Mouse (Mus musculus) hindbrain, embryonic 14.5 days (tissue): ENCODE results near the gene Mcm3ap. TPM values are rescaled to one million over a fixed set of nuclear protein-coding genes. Genes with fewer than 3 reads are reported as not detected.
A peak's percentile ranks its signal among the peaks of the same experiment; 100 is the strongest.

Experiments
- ATAC-seq: fragments of 200-750 bp; cut with Nextera tagmentation; 2 replicates; pipeline ENCODE4 v1.8.0; 2017; ENCODE audit warnings: moderate number of reproducible peaks, mild to moderate bottlenecking, moderate TSS enrichment, moderate library complexity; ENCODE audit not compliant: low FRiP score
- DNase-seq: peaks from one replicate; pipeline ENCODE4 v3.0.0-alpha.2; 2015; ENCODE audit warnings: low spot score
- H3K27ac ChIP-seq: fragments of 300-500 bp; sonication (generic); 2 replicates; pipeline ENCODE4 v1.5.1; 2014; ENCODE audit warnings: mild to moderate bottlenecking, moderate library complexity
- H3K27me3 ChIP-seq: fragments of 300-500 bp; sonication (generic); 2 replicates; pipeline ENCODE4 v1.6.1; 2014; ENCODE audit warnings: mild to moderate bottlenecking, low read length, mixed read lengths; ENCODE audit not compliant: control insufficient read depth, insufficient read depth
- H3K36me3 ChIP-seq: fragments of 300-500 bp; sonication (generic); replicated peaks from 2 replicates; pipeline ENCODE4 v1.6.1; 2014; ENCODE audit not compliant: control insufficient read depth, insufficient read depth
- H3K4me1 ChIP-seq: fragments of 300-500 bp; sonication (generic); replicated peaks from 2 replicates; pipeline ENCODE4 v1.6.1; 2014; ENCODE audit warnings: antibody characterized with exemption, low read length, mixed read lengths; ENCODE audit not compliant: control insufficient read depth, insufficient read depth
- H3K4me2 ChIP-seq: fragments of 300-500 bp; sonication (generic); replicated peaks from 2 replicates; pipeline ENCODE4 v1.6.1; 2014; ENCODE audit warnings: mild to moderate bottlenecking, moderate library complexity
- H3K4me3 ChIP-seq: fragments of 300-500 bp; sonication (generic); replicated peaks from 2 replicates; pipeline ENCODE4 v1.5.1; 2014; ENCODE audit warnings: mild to moderate bottlenecking, low read length
- H3K9ac ChIP-seq: fragments of 300-500 bp; sonication (generic); 2 replicates; pipeline ENCODE4 v1.6.1; 2014
- H3K9me3 ChIP-seq: fragments of 300-500 bp; sonication (generic); 2 replicates; pipeline ENCODE4 v1.6.1; 2016; ENCODE audit warnings: low read length; ENCODE audit not compliant: control insufficient read depth
- WGBS: fragments of 180-500 bp; shearing (Covaris S2); extraction: QIAGEN DNeasy Blood & Tissue Kit; methylation state at CpG from one replicate; pipeline ENCODE4 v1.1.7; 2014; 5-methylcytosine and 5-hydroxymethylcytosine counted together
- polyA plus RNA-seq: library from polyadenylated mRNA; unstranded; fragments of >200 nt; fragmentation: Nextera tagmentation; extraction: Ambion mirVana; gene quantifications from 2 replicates; pipeline ENCODE4 v1.2.1, GENCODE M21; 2014

Mcm3ap gene
- polyA plus RNA-seq, 1 experiment from 2014 or later = 67.4 TPM

DNA sequence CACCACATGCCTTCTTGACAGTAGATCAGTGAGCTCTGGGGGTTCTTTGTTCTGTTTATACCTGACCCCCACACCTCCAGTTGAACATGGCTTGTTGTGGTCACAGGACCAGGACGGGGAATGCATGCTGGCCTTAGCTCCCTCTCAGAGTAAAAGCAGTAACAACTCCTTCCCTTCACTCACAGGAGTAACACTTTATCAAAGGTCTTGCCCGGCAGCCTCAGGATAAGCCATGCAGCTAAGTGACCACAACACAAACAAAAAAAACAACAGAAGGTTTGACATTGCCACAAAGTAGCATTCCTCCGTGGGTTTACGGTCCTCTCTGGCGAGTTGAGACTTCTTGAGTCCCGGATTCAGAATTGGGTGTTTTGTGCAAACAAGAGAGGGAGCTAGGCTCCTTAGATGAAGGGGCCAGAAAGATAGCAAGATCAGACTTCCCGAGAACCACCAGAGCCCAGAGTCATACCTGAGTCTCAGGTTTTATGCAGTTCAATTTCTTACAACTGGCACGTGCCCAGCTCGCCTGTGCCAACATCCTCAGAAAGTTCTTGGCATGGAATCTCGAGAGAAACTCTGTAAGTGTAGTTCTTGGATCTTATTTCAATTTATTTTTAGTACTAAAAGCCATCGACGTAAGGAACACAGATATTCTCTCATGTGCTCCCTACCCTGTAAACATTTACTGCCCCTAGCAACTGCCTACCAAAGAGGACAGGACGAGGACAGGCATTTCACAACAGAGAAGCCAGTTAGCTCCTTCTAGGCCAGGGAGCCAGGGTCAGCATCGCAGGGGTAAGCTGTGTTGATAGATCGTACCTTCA, 21.1 kb upstream of the Mcm3ap start:
- no peak for ATAC-seq
- no peak overlapping the region for H3K27ac ChIP-seq
- H3K27me3 ChIP-seq = no peaks in the 10 kb centered on the region
- DNase-seq = no peak
- no peak overlapping the region for H3K4me2 ChIP-seq
- H3K4me1 ChIP-seq = peaks cover 6% of the 10 kb centered on the region
- no peaks in the 10 kb centered on the region for H3K36me3 ChIP-seq
- 88% methylated on average over 15 of the region's 15 CpGs for WGBS
- H3K9ac ChIP-seq = no peak overlapping the region
- no peaks in the 10 kb centered on the region for H3K9me3 ChIP-seq
- no peak overlapping the region for H3K4me3 ChIP-seq

DNA sequence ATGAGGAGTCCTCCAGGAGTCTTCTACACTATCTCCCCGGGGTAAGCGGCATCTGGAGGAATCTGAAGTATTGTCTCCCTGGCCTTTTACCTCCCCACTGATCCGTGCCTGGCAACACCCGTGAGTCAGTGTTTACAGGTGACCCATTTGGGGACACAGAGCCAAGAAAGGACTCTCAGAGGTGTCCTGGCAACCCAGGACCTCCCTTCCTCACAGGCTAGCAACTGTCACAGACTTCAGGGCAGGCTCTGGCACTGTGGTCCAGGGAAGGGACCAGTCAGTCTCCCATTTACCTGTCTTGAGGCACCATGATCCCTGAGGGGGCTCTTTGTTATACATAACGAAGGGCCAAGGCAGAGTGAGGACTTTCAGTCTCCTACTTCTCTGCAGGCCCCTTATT, 19.9 kb upstream of the Mcm3ap start, which contains the start of gene 2610028H24Rik:
TSS of gene 2610028H24Rik (plus strand) at position 231 of the 400 bp plus-strand sequence.
- Histone ChIP-seq H3K4me2 (no peak within 1 kb of the TSS), H3K9ac (no peak within 1 kb of the TSS), H3K27me3 (no peaks in the 10 kb centered on the region), H3K4me3 (no peak within 1 kb of the TSS), H3K9me3 (no peaks in the 10 kb centered on the region), H3K36me3 (no peaks in the 10 kb centered on the region), H3K4me1 (no peaks in the 10 kb centered on the region), H3K27ac (no peak within 1 kb of the TSS)
- DNase-seq = no peak
- no peak for ATAC-seq
- WGBS = 58% methylated on average over 5 of the region's 5 CpGs

DNA sequence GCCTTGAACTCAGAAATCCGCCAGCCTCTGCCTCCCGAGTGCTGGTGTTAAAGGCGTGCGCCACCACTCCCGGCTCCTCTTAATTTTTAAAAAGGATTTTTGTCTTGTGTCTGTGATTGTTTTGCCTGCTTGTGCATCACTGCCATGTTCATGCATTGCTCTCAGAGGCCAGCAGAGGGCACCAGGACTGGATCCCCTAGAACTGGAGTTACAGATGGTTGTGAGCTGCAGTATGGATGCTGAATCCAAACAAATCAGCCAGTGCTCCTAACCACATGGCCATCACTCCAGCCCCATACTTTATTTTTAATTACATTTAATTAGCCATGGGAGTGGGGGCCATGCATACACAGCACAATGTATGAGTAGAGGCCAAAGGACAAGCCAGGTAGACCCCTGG, 13.4 kb upstream of the Mcm3ap start:
- ATAC-seq (no peak), DNase-seq (peak; percentile 57)
- Histone ChIP-seq H3K4me3 (no peak overlapping the region), H3K9ac (no peak overlapping the region), H3K36me3 (no peaks in the 10 kb centered on the region), H3K27ac (no peak overlapping the region), H3K4me2 (no peak overlapping the region), H3K4me1 (no peaks in the 10 kb centered on the region), H3K9me3 (no peaks in the 10 kb centered on the region), H3K27me3 (no peaks in the 10 kb centered on the region)
- 65% methylated on average over 5 of the region's 5 CpGs for WGBS

DNA sequence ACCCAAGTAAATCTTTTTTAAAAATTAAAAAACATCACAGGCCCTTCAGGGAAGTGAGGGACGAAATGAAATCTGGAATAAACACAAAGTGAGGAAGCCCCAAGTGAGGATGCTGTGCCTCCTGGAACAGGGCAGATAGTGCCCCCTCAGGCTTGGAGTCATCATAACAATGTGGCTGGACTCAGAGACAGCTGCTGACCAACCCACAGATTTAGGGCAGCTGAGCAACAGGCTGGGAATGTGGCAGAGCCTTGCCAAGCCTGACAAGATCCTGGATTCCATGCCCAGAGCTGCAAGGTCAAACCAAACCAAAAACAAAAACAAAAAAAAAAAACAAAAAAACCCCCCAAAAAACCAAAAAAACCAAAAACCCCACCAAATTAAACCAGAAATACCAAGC, 7.5 kb upstream of the Mcm3ap start:
- DNase-seq (no peak), ATAC-seq (no peak)
- H3K4me2 ChIP-seq = no peak overlapping the region
- H3K4me3 ChIP-seq = no peak overlapping the region
- H3K27me3 ChIP-seq = no peaks in the 10 kb centered on the region
- H3K4me1 ChIP-seq = no peaks in the 10 kb centered on the region
- H3K36me3 ChIP-seq = peaks cover 24% of the 10 kb centered on the region
- WGBS = 100% methylated on average over 1 of the region's 1 CpGs
- no peak overlapping the region for H3K27ac ChIP-seq
- no peaks in the 10 kb centered on the region for H3K9me3 ChIP-seq
- no peak overlapping the region for H3K9ac ChIP-seq

DNA sequence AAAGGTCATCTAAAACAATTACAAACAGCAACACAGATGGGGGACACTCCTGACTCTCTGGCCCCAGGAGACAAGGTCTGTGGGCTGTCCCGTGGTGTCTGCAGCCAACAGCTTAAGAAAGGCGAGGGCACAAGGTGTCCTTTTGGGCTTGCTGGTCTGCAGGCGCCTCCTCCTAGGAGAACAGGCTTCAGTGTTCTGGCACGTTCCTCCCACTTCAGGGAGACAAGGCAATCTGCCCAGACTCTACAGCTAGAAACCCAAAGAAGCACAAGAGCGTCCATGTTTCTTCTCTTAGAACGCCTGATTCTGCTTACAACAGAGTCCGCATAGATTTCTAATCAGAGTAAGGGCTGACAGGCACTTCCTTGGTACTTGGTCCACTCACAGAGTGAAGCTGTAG, 6.4 kb upstream of the Mcm3ap start:
- Histone ChIP-seq H3K4me2 (no peak overlapping the region), H3K9me3 (no peaks in the 10 kb centered on the region), H3K27me3 (no peaks in the 10 kb centered on the region), H3K9ac (no peak overlapping the region), H3K4me3 (no peak overlapping the region), H3K27ac (no peak overlapping the region), H3K36me3 (peaks cover 24% of the 10 kb centered on the region), H3K4me1 (no peaks in the 10 kb centered on the region)
- WGBS = 95% methylated on average over 7 of the region's 7 CpGs
- no peak for DNase-seq
- ATAC-seq = no peak

DNA sequence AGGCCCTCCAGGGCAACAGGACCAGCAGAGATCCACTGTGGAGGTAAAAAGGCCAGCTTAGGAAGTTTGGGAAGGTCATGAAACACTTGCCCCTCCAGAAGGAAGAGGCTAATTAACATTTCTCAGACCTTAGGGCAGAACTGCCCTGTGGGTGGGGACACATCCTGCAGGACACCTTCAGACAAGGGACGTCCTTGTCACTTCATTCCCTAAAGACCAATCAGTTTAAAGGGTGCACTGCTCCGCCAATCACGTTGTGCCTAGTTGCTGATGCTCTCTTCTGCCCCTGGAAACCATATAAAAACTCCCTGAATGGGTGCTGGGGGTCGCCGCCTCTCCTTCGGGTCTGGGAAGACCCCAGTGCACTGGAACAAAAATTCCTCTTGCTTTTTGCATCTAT, 6.0 kb upstream of the Mcm3ap start:
- ATAC-seq (no peak), DNase-seq (no peak)
- no peaks in the 10 kb centered on the region for H3K9me3 ChIP-seq
- no peak overlapping the region for H3K27ac ChIP-seq
- H3K4me3 ChIP-seq = no peak overlapping the region
- no peak overlapping the region for H3K4me2 ChIP-seq
- H3K9ac ChIP-seq = no peak overlapping the region
- no peaks in the 10 kb centered on the region for H3K4me1 ChIP-seq
- WGBS = 92% methylated on average over 6 of the region's 6 CpGs
- H3K27me3 ChIP-seq = no peaks in the 10 kb centered on the region
- peaks cover 24% of the 10 kb centered on the region for H3K36me3 ChIP-seq

DNA sequence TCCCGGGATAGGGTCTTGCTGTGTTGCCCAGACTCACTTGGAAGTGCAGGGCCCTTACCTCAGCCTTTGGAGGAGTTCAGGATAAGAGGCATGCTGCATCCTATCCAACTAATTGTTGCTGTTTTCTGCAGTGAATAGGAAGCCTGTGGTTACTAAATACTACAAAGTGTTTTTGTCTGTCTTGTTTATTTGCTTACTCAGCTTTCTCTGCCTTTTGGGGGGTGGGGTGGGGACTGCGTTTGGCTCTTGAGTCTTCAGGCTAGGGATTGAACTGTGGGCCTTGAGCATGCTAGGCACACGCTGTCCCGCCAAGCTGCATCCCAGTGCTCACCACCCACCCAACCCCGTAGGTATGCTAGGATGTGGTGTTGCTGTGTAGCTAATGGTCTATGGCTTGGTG, 5.0 kb downstream of the Mcm3ap start:
- no peak overlapping the region for H3K27ac ChIP-seq
- ATAC-seq = no peak

DNA sequence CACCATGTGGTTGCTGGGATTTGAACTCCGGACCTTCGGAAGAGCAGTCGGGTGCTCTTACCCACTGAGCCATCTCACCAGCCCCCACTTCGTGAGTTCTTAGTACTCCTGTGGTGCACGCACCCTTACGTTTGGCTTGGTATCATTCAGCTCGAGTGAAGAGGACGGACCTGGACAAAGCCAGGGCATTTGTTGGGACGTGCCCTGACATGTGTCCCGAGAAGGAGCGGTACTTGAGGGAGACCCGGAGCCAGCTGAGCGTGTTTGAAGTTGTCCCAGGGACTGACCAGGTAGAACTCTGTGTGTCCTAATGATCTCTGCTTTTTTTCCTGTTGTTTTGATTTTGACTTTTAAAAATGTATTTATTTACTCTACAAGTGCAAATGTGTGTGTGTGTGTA, 12.1 kb downstream of the Mcm3ap start:
- Histone ChIP-seq H3K36me3 (peaks cover 98% of the 10 kb centered on the region), H3K4me2 (no peak overlapping the region), H3K9me3 (no peaks in the 10 kb centered on the region), H3K27me3 (no peaks in the 10 kb centered on the region), H3K9ac (no peak overlapping the region), H3K27ac (no peak overlapping the region), H3K4me3 (no peak overlapping the region), H3K4me1 (no peaks in the 10 kb centered on the region)
- ATAC-seq = no peak
- DNase-seq = no peak
- 95% methylated on average over 12 of the region's 13 CpGs for WGBS

More for the DNA sequence above, 5.0 kb downstream of the Mcm3ap start:
- Histone ChIP-seq H3K4me1 (0 out of 2 replicates have a peak, but pooled peaks cover 3% of the 10 kb centered on the region), H3K27me3 (no peaks in the 10 kb centered on the region), H3K36me3 (peaks cover 79% of the 10 kb centered on the region), H3K9ac (no peak overlapping the region), H3K4me3 (no peak overlapping the region), H3K4me2 (no peak overlapping the region), H3K9me3 (no peaks in the 10 kb centered on the region)
- 90% methylated on average over 5 of the region's 5 CpGs for WGBS
- DNase-seq = no peak

DNA sequence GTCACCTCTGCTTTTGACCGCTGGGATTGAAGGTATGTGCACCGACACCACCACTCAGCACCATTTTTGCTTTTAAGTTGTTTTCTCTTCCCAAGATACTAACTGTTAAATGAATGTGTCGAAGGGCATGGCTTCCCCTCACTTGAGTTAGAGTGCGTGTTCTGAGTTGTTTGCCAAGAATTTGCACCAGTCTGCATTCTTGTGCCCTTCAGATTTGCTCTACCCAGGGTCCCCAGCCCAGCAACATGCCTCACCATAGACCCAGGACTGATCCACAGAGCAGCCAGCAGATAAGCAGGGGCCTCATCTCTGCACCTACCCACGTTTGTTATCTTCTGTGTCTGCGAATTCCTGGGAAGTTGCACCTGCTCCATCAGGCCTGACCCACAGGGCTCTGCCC, 12.8 kb downstream of the Mcm3ap start:
- no peaks in the 10 kb centered on the region for H3K27me3 ChIP-seq
- no peak overlapping the region for H3K9ac ChIP-seq
- H3K9me3 ChIP-seq = no peaks in the 10 kb centered on the region
- no peak overlapping the region for H3K4me2 ChIP-seq
- H3K36me3 ChIP-seq = peaks cover 98% of the 10 kb centered on the region
- no peak overlapping the region for H3K27ac ChIP-seq
- no peak for ATAC-seq
- H3K4me3 ChIP-seq = no peak overlapping the region
- no peak for DNase-seq
- WGBS = 96% methylated on average over 6 of the region's 6 CpGs
- H3K4me1 ChIP-seq = no peaks in the 10 kb centered on the region
